Mouse (Mus musculus) heart, embryonic 14.5 days (tissue): ENCODE data around the gene Pfdn5. TPM values are rescaled to one million over a fixed set of nuclear protein-coding genes. Genes with fewer than 3 reads are reported as not detected.

ENCODE experiments used
- ATAC-seq: fragments of 200-750 bp; cut with Nextera tagmentation; 2 replicates; pipeline ENCODE4 v1.8.0; 2017; ENCODE audit warnings: low read depth, moderate TSS enrichment; ENCODE audit not compliant: insufficient number of reproducible peaks, insufficient read depth, low FRiP score
- H3K27ac ChIP-seq, 2 experiments: fragments of 200-500 bp in 1 of 2; fragments of 300-500 bp in 1 of 2; sonication (generic) in 1 of 2; replicated peaks in 1 of 2; 2 replicates each; pipeline ENCODE4 v1.5.1; 2012 to 2014; ENCODE audit warnings: low read depth in 2 of 2, low read length in 2 of 2, control low read depth in 1 of 2, mild to moderate bottlenecking in 1 of 2, mixed read lengths in 1 of 2; ENCODE audit not compliant: control insufficient read depth in 1 of 2, insufficient read depth in 1 of 2
- H3K27me3 ChIP-seq: fragments of 300-500 bp; sonication (generic); 2 replicates; pipeline ENCODE4 v1.6.1; 2014; ENCODE audit warnings: mild to moderate bottlenecking, low read length, control low read depth; ENCODE audit not compliant: control insufficient read depth, insufficient read depth
- H3K36me3 ChIP-seq: fragments of 300-500 bp; sonication (generic); 2 replicates; pipeline ENCODE4 v1.6.1; 2014; ENCODE audit warnings: mild to moderate bottlenecking, control low read depth, low read length, mixed read lengths; ENCODE audit not compliant: control insufficient read depth, insufficient read depth
- H3K4me1 ChIP-seq, 2 experiments: fragments of 200-500 bp in 1 of 2; fragments of 300-500 bp in 1 of 2; sonication (generic) in 1 of 2; 2 replicates each; pipeline ENCODE4 v1.6.1; 2012 to 2014; ENCODE audit warnings: low read length in 2 of 2, control low read depth in 1 of 2, mixed read lengths in 1 of 2; ENCODE audit not compliant: control insufficient read depth in 2 of 2, insufficient read depth in 2 of 2
- H3K4me2 ChIP-seq: fragments of 300-500 bp; sonication (generic); 2 replicates; pipeline ENCODE4 v1.6.1; 2014; ENCODE audit warnings: mild to moderate bottlenecking, low read length
- H3K4me3 ChIP-seq, 2 experiments: fragments of 200-500 bp in 1 of 2; fragments of 300-500 bp in 1 of 2; sonication (generic) in 1 of 2; 2 replicates each; pipeline ENCODE4 v1.5.1; 2012 to 2014; ENCODE audit warnings: low read length in 2 of 2, mild to moderate bottlenecking in 2 of 2, control low read depth in 1 of 2, low read depth in 1 of 2, moderate library complexity in 1 of 2; ENCODE audit not compliant: control insufficient read depth in 1 of 2, insufficient read depth in 1 of 2
- H3K9ac ChIP-seq: fragments of 300-500 bp; sonication (generic); 2 replicates; pipeline ENCODE4 v1.6.1; 2014; ENCODE audit warnings: mild to moderate bottlenecking, low read length
- H3K9me3 ChIP-seq: fragments of 300-500 bp; sonication (generic); 2 replicates; pipeline ENCODE4 v1.6.1; 2016; ENCODE audit warnings: low read length, control low read depth; ENCODE audit not compliant: control insufficient read depth
- WGBS: fragments of 180-500 bp; shearing (Covaris S2); extraction: QIAGEN DNeasy Blood & Tissue Kit; methylation state at CpG from one replicate; pipeline ENCODE4 v1.1.7; 2014; 5-methylcytosine and 5-hydroxymethylcytosine counted together
- polyA plus RNA-seq: library from polyadenylated mRNA; unstranded; fragments of >200 nt; fragmentation: Nextera tagmentation; extraction: Ambion mirVana; gene quantifications from 2 replicates; pipeline ENCODE4 v1.2.1, GENCODE M21; 2014

Pfdn5 gene
- polyA plus RNA-seq, 1 experiment from 2014 or later: 431 TPM

GRCm38 (mm10) chr15:102287395-102287794, 38.5 kb upstream of the Pfdn5 start:
- Histone ChIP-seq H3K4me1 (peaks cover 0 to 3% of the 10 kb centered on the region in 2 experiments; a peak in 1 of 4 replicates), H3K9me3 (no peaks in the 10 kb centered on the region), H3K4me2 (no peak overlapping the region), H3K27me3 (no peaks in the 10 kb centered on the region), H3K9ac (no peak overlapping the region), H3K27ac (no peak overlapping the region), H3K36me3 (0 out of 2 replicates have a peak, but pooled peaks cover 4% of the 10 kb centered on the region), H3K4me3 (no peak overlapping the region)
- ATAC-seq: no peak

GRCm38 (mm10) chr15:102295633-102296367, 30.1 kb upstream of the Pfdn5 start, which contains the start of gene Espl1:
Gene Espl1, plus strand, starts transcription at chr15:102296266.
- H3K27ac ChIP-seq: no peak within 1 kb of the TSS
- H3K4me1 ChIP-seq: 0 out of 4 replicates have a peak, but pooled peaks cover 0 to 4% of the 10 kb centered on the region in 2 experiments
- peak within 1 kb of the TSS; percentile 71 to 95 for H3K4me3 ChIP-seq
- ATAC-seq: peak; percentile 91
- 8% methylated on average over 25 of the region's 25 CpGs for WGBS
- peak within 1 kb of the TSS; percentile 92 for H3K4me2 ChIP-seq
- peak within 1 kb of the TSS; percentile 72 for H3K9ac ChIP-seq
- peaks cover 26% of the 10 kb centered on the region for H3K36me3 ChIP-seq
- no peaks in the 10 kb centered on the region for H3K9me3 ChIP-seq
- no peaks in the 10 kb centered on the region for H3K27me3 ChIP-seq

DNA sequence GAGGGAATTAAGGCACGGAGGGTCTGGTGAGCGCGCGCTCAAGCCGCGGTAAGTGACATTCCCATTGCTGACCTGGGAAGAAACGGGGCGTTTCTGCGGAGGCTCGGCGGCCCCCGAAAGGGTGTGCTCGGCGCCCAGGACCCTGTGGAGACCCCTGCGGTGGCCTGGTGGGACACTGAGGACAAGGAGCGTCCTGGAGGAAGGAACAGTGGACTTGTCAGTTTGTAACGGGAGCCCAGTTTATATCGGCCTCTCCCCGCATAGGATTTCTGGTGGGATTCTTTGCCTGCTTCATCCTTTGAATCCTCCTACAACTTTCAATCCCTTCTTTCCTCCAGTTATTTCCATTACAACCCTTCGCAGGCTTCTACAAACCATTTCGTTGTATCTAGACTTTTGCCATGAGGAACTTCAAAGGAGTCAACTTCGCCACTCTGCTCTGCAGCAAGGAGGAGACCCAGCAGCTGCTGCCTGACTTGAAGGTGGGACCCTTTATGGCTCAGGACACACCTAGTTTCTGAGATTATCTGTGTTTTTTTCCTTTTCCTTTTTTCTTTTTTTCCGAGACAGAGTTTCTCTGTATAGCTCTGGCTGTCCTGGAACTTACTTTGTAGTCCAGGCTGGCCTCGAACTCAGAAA, 29.4 kb upstream of the Pfdn5 start:
- 0 out of 2 replicates have a peak, but pooled peaks have one; percentile 16 for ATAC-seq
- peak overlapping the region; percentile 72 for H3K9ac ChIP-seq
- H3K27ac ChIP-seq: no peak overlapping the region
- H3K4me3 ChIP-seq: peak overlapping the region; percentile 71 to 95
- 6% methylated on average over 23 of the region's 24 CpGs for WGBS
- peak overlapping the region; percentile 92 for H3K4me2 ChIP-seq
- H3K27me3 ChIP-seq: no peaks in the 10 kb centered on the region
- peaks cover 33% of the 10 kb centered on the region for H3K36me3 ChIP-seq
- no peaks in the 10 kb centered on the region for H3K9me3 ChIP-seq
- 0 out of 4 replicates have a peak, but pooled peaks cover 0 to 4% of the 10 kb centered on the region in 2 experiments for H3K4me1 ChIP-seq

- no peaks in the 10 kb centered on the region for H3K27me3 ChIP-seq
- H3K4me3 ChIP-seq: no peak overlapping the region
- H3K9me3 ChIP-seq: no peaks in the 10 kb centered on the region
- no peak overlapping the region for H3K4me2 ChIP-seq
- 30% methylated on average over 6 of the region's 6 CpGs for WGBS
- peak; percentile 85 for ATAC-seq
- H3K9ac ChIP-seq: no peak overlapping the region
- peak overlapping the region; percentile 27 to 50; a peak in 1 of 4 replicates for H3K27ac ChIP-seq
- peaks cover 80% of the 10 kb centered on the region for H3K36me3 ChIP-seq
- no peaks in the 10 kb centered on the region for H3K4me1 ChIP-seq
Observed at GRCm38 (mm10) chr15:102302542-102302941, 23.4 kb upstream of the Pfdn5 start.

GRCm38 (mm10) chr15:102308717-102309116, 17.2 kb upstream of the Pfdn5 start:
- Histone ChIP-seq H3K36me3 (peaks cover 96% of the 10 kb centered on the region), H3K27me3 (no peaks in the 10 kb centered on the region), H3K9me3 (no peaks in the 10 kb centered on the region), H3K27ac (no peak overlapping the region), H3K4me3 (no peak overlapping the region), H3K4me2 (no peak overlapping the region), H3K9ac (no peak overlapping the region), H3K4me1 (no peaks in the 10 kb centered on the region)
- 80% methylated on average over 9 of the region's 9 CpGs for WGBS
- ATAC-seq: no peak

GRCm38 (mm10) chr15:102310074-102310845, 15.7 kb upstream of the Pfdn5 start:
- no peak; the same call in 1 of the 2 replicates for ATAC-seq
- Histone ChIP-seq H3K4me3 (no peak overlapping the region), H3K27ac (no peak overlapping the region), H3K9ac (no peak overlapping the region), H3K9me3 (no peaks in the 10 kb centered on the region), H3K4me1 (no peaks in the 10 kb centered on the region), H3K27me3 (no peaks in the 10 kb centered on the region), H3K36me3 (peaks cover 96% of the 10 kb centered on the region), H3K4me2 (no peak overlapping the region)
- 63% methylated on average over 10 of the region's 10 CpGs for WGBS

DNA sequence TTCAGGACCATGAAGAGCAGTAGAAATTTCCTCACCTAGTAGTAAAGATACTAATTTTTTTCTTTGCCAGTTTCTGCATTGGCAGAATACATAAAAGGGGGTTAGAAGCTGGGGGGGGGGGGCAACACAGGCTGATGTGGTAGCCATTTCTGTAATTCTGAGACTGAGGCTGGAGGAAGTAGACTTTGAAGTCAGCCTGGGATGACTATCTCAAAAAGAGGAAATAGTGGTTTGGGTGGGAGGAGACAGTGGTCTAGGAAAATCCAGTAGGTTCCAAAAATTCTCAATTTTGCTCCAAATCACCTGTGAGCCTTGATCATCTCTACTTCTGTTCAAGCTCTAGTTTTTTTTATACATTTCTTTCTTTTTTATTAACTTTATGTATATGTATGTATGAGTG, 14.4 kb upstream of the Pfdn5 start:
- ATAC-seq: no peak
- no peaks in the 10 kb centered on the region for H3K27me3 ChIP-seq
- H3K36me3 ChIP-seq: peaks cover 96% of the 10 kb centered on the region

More for the DNA sequence above, 14.4 kb upstream of the Pfdn5 start:
- Histone ChIP-seq H3K4me1 (no peaks in the 10 kb centered on the region), H3K27ac (no peak overlapping the region), H3K9me3 (no peaks in the 10 kb centered on the region), H3K4me2 (no peak overlapping the region), H3K4me3 (no peak overlapping the region), H3K9ac (no peak overlapping the region)
